Mouse (Mus musculus): ENCODE data around the gene Tmod2.

Tmod2 gene

DNA sequence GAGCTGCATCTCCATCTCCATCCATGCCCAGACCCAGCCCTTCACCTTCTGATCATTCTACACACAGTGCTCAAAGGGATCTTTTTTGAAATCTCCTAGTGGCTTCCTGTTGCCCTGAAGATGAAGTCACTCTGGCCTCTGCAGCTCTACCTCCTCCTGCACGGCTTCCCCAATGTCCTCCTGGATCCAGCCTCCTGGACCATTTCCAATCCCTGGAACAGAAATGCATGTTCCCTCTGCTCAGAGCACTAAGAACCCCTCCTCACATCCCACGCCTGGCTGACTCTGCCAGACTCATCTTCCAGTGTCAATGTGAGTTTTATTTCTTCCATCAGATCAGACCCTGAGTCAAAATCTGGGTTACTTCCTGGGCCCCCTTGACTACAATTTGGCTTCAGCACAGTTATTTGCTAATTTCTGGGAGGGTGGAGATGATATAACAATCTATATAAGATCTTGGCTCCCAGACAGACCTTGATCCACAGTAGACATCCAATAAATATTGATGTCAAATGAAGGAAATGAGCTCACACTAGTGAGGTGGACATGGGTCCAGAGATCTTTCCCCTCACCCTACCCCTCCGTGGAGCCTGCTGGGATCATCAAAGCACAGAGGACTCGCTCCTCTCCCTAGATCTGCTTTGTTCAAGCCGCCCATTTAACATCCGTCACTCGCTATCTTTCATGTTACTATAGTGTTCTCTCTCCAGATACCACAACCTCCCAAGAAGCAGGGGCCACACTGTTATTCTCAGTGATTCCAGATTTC lies 10.8 kb downstream of the Tmod2 start:
- DNase-seq: no peak

DNA sequence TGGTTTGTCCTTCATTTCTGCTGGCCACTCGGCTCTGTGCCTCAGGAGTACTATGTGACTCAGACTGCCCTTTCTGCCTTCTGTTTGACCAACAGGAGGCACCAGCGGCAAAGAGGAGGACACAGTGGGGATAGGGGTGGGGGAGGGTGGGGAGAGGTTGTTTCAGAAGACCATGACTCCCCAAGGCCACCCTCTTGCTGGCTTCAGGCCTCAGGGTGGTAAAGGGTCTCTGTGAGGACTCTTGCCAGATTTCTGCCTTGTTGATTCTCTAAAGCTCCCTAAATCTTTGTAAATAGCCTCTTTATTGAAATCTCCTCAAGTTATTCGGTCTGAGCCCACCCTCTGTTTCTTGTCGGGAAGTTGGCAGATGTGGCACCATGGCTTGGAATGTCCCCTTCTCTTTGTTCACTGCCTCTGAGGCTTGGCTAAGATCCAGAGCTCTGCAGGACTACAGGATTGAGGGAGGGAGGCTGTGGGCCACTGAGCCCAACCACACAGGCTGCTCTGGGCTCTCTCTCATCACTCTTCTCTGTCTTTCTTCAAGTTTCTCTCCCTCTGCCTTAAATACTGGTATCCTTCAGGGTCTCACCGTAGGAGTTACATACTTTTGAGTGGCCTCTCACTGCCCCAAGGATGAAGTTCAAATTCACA lies 11.8 kb downstream of the Tmod2 start:
- DNase-seq: no peak

GRCm38 (mm10) chr9:75597596-75597995 lies 13.5 kb downstream of the Tmod2 start:
- DNase-seq: no peak

DNA sequence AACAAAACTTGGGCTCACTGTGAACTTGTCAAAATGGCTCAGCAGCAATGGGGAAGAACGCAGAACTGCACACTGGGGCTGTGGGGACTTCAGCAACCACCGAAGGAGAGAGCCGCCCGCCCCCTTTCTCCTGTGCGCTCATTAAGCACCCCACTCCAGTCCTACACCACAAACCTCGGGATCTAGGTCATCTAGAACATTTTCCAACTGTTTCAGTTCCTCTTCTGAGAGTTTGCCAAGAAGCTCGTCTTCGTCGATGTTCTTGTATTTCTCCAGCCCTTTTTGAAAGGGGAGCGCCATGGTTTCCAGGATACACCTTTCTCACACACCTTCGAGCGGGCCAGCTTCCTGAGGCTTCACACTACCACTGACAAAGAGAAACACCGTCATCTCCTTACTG lies 14.1 kb downstream of the Tmod2 start:
- no peak for DNase-seq

GRCm38 (mm10) chr9:75593481-75593880 lies 17.6 kb downstream of the Tmod2 start:
- no peak for DNase-seq

DNA sequence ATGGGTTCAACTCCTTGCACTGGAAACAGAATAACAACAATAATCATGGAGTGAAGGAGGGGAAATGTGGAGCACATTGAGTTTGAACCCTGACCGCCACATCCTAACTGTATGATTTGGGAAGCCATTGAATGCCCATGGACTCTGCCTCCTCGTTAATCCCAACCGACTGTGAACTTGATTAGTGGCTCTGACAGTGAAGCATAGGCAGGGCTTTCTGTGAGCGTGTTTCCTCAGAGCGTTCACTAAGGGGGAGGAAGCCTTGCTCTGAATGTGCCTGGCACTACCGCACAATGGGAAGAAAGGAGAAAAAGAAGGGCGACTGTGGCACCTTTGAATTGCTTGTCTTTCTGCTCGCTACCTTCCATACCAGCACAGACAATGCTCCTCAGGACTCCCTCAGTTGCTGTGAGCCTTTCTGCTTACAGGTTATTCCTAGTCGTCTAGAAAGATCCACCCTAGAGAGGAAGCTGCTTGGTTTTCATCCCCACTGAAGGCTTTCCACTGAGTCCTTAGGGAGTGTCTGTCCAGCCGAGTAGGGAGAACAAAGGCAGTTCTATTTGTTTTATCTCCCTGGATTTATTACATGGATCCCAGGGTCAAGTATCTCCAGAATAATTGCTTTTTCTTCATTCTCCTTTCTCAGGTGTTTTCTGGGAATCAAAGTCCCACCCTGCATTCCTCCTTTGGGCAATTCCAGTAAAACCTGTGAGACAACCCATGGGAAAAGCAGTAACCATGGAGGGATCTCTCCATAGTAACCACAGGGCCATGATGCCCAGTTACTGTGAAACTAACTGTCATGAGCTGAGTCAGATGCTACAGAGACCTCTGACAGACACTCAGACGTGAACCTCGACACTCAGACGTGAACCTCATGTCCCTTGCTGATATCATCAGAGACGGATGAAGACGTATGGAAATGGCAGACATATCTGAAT lies 21.0 kb downstream of the Tmod2 start:
- DNase-seq: no peak

DNA sequence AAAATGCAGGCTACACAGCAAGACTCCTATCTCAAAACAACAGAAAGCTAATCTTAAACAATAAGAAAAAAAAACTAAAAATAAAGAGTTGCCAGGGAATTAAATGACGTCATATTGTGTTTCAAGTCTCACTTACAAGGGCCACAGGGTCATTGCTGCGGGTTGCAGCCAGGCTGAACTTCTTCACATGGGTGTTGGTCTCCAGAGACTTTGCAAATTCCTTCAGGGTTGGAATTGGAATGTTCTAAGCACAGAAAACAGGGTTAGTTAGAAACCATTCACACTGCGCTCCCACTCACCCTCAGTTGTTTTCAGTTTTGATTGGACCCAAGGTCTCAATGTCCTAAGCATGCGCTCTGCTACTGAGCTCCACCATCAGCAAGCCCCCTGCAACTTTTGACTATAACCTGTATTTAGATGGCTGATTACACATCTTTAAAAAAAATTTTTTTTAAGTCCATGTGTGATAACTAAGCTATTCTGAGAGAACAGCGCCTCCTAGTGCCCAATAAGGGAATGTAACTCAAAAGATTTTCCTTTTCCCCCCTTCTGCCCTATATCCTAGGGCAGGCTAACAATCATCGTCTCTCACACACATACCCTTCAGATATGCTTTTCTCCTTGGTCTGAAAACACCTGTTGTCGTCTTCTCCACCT lies 29.3 kb downstream of the Tmod2 start:
- DNase-seq: peak; percentile 21

DNA sequence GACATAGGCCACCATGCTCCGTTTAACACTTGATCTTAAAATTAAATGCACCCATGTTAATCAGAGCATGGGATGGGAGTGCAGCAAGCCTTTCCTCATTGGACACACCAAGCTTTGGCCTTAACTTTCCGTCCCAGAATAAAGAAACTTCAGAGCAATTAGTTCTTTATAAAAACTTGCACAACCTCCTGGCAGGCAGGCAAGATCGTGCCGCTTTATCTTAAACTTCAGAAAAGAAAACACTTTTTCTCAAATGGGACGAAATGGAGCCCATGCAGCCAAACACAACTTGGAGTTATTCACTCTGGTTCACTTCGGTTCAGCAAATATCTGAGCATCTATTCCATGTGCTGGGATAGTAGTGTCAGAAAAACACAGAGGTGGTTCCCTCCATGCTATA lies 31.8 kb downstream of the Tmod2 start:
- no peak for DNase-seq

GRCm38 (mm10) chr9:75571036-75571942 lies 39.8 kb downstream of the Tmod2 start:
- no peak for DNase-seq

- no peak for DNase-seq
Measured at GRCm38 (mm10) chr9:75568399-75568798, 42.7 kb downstream of the Tmod2 start.

GRCm38 (mm10) chr9:75564892-75565291 lies 46.2 kb downstream of the Tmod2 start:
- DNase-seq: no peak

GRCm38 (mm10) chr9:75563622-75564021 lies 47.5 kb downstream of the Tmod2 start:
- no peak for DNase-seq

DNA sequence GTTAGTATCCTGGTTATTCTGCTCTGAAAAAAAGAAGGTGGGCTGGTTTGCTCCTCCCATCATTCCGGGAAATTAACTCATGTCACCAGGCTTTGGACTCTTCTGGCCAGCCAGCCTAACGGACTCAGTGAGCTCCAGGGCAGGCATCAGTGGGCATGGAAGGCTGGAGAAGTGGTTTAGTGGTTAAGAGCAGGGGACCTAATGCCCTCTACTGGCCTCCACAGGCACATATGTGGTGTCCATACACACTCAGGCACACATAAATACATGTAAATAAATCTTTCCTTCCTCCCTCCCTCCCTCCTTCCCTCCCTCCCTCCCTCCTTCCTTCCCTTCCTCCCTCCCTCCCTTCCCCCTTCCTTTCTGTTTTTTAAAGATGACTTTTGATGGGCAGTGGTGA lies 47.9 kb downstream of the Tmod2 start:
- no peak for DNase-seq

DNA sequence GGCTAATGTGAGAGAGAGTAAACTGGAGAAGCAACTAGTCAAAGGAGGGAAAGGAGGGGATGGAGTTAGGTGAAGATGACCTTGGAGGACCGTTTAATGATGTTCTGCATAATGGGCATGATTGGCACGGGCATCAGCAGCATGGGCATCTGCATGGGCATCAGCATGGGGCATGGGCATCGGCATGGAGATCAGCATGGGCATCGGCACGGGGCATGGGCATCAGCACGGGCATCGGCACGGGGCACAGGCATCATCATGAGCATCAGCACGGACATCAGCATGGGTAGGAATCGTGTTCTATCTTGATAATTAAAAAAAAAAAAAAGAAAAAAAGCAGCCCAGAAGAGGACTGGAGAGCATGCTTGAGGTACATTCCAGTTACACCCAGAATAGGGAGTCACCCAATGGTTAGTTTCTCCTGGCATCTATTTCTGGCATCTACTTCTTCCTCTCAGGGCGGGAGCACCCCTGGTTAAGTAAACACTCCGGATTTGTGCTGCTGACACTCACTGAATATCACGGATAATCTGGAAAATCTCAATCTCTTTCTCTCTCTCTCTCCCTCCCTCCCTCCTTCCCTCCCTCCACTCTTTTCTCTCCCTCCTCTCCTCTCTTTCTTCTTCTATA lies 50.0 kb downstream of the Tmod2 start:
- DNase-seq: no peak

- no peak for DNase-seq
Measured at GRCm38 (mm10) chr9:75560353-75560752, 50.8 kb downstream of the Tmod2 start.

DNA sequence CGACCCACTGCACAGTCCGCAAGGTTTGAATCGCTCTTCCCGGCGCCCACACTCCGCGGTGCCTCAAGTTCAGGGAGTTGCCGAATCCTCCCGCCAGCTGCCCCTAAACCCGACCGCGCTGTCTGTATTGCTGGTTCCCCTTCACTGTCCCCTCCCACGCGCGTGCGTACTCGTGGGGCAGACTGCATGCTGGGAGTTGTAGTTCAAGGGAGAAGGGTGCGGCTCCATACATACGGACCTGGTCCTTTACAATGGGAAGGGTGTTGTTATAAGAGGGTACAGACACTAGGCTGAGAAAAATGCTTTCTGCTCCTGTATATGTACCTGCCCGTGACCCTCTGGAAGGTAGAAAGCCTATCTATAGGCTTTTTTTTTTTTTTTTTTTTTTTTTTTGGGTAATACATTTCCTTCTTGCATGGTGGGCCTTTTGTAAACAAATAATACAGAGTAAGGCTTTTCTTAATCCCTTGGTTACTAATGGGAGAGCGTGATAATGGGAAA lies 51.6 kb downstream of the Tmod2 start, which contains the start of gene Tmod3:
Tmod3 (minus strand) TSS at position 146 of the 501 bp plus-strand sequence.
- DNase-seq: peak; percentile 97

GRCm38 (mm10) chr9:75558812-75559511 lies 52.2 kb downstream of the Tmod2 start:
- no peak for DNase-seq

DNA sequence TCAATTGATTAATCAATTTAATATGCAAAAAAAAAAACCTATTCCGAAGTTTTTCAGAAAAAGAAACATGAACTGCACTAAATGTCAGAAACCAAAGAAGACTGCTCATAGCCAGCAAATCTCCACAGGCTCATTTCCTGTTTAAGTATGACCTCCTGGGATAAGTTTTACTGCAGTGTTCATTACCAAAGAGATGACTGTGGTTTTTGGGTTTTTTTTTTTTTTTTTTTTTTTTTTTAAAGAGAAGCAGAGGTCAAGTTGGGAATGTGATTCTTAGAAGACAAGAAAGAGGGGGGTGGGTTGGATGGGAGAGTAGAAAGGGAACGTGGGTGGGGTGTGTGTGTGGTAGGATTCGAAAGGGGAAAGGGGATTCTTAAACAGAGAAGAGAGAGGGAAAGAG lies 52.8 kb downstream of the Tmod2 start:
- DNase-seq: no peak

GRCm38 (mm10) chr9:75553719-75554118 lies 57.4 kb downstream of the Tmod2 start:
- no peak for DNase-seq

DNA sequence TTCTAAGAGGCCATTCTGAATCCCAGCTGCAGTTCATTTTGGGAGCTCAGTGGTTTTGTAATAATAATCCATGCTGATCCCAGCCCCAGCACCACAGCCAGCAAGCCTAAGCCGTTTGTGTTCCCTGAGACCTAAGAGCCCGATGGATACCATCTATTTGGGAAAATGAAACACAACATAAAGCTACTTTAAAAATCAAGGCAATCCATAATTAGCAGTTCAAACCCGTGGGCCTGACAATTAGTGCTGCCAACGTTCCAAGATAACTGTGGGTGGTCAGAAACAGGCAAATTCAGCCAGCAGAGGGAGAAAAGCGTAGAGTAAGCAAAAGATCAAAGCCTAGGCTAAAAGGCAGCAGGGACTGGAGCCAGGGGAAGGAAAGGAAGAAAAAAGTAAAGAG lies 59.8 kb downstream of the Tmod2 start:
- DNase-seq: no peak

Measured in thymus, postnatal 14 days (tissue).